Mouse (Mus musculus): ENCODE results near the gene Exog.

Exog gene

GRCm38 (mm10) chr9:119444738-119445429 lies at the start of gene Exog:
Gene Exog (plus strand): TSS chr9:119444943.
- DNase-seq (ENCODE audit: low read depth): peak; percentile 96

GRCm38 (mm10) chr9:119401351-119401750 lies 43.4 kb upstream of the Exog start:
- DNase-seq (ENCODE audit: low read depth): no peak

GRCm38 (mm10) chr9:119401801-119402214 lies 42.9 kb upstream of the Exog start, which contains the start of gene Acvr2b:
Gene Acvr2b (plus strand): TSS chr9:119402118.
- peak; percentile 72 for DNase-seq (ENCODE audit: low read depth)

GRCm38 (mm10) chr9:119402253-119403235 lies 42.2 kb upstream of the Exog start:
- peak; percentile 34 for DNase-seq (ENCODE audit: low read depth)

- DNase-seq (ENCODE audit: low read depth): no peak
These were observed 41.5 kb upstream of the Exog start for GRCm38 (mm10) chr9:119403236-119403641.

GRCm38 (mm10) chr9:119404090-119404489 lies 40.7 kb upstream of the Exog start:
- DNase-seq (ENCODE audit: low read depth): peak; percentile 6

- DNase-seq (ENCODE audit: low read depth): no peak
These were observed 36.9 kb upstream of the Exog start for GRCm38 (mm10) chr9:119407884-119408283.

- DNase-seq (ENCODE audit: low read depth): no peak
These were observed 35.7 kb upstream of the Exog start for GRCm38 (mm10) chr9:119408898-119409664.

GRCm38 (mm10) chr9:119409864-119410263 lies 34.9 kb upstream of the Exog start:
- DNase-seq (ENCODE audit: low read depth): no peak

- no peak for DNase-seq (ENCODE audit: low read depth)
These were observed 26.7 kb upstream of the Exog start for GRCm38 (mm10) chr9:119418025-119418424.

- DNase-seq (ENCODE audit: low read depth): no peak
These were observed 24.8 kb upstream of the Exog start for GRCm38 (mm10) chr9:119419852-119420438.

GRCm38 (mm10) chr9:119425217-119425975 lies 19.3 kb upstream of the Exog start:
- DNase-seq (ENCODE audit: low read depth): no peak

GRCm38 (mm10) chr9:119425976-119426415 lies 18.7 kb upstream of the Exog start:
- no peak for DNase-seq (ENCODE audit: low read depth)

- DNase-seq (ENCODE audit: low read depth): no peak
These were observed 18.3 kb upstream of the Exog start for GRCm38 (mm10) chr9:119426483-119426882.

GRCm38 (mm10) chr9:119430311-119430710 lies 14.4 kb upstream of the Exog start:
- DNase-seq (ENCODE audit: low read depth): peak; percentile 65

- no peak for DNase-seq (ENCODE audit: low read depth)
These were observed 8.9 kb upstream of the Exog start for GRCm38 (mm10) chr9:119435855-119436254.

- DNase-seq (ENCODE audit: low read depth): no peak
These were observed 6.7 kb upstream of the Exog start for GRCm38 (mm10) chr9:119438065-119438464.

GRCm38 (mm10) chr9:119438498-119439000 lies 6.2 kb upstream of the Exog start:
- no peak for DNase-seq (ENCODE audit: low read depth)

- peak; percentile 47 for DNase-seq (ENCODE audit: low read depth)
These were observed 994 bp downstream of the Exog start for GRCm38 (mm10) chr9:119445737-119446136.

- peak; percentile 54 for DNase-seq (ENCODE audit: low read depth)
These were observed 11.2 kb downstream of the Exog start for GRCm38 (mm10) chr9:119455967-119456366.

- DNase-seq (ENCODE audit: low read depth): no peak
These were observed 12.4 kb downstream of the Exog start for GRCm38 (mm10) chr9:119457122-119457521.

Measured in induced T-regulatory cell, adult 2 months (primary cell).